Mouse (Mus musculus): ENCODE measurements around the gene Taf1a.

Taf1a gene

DNA sequence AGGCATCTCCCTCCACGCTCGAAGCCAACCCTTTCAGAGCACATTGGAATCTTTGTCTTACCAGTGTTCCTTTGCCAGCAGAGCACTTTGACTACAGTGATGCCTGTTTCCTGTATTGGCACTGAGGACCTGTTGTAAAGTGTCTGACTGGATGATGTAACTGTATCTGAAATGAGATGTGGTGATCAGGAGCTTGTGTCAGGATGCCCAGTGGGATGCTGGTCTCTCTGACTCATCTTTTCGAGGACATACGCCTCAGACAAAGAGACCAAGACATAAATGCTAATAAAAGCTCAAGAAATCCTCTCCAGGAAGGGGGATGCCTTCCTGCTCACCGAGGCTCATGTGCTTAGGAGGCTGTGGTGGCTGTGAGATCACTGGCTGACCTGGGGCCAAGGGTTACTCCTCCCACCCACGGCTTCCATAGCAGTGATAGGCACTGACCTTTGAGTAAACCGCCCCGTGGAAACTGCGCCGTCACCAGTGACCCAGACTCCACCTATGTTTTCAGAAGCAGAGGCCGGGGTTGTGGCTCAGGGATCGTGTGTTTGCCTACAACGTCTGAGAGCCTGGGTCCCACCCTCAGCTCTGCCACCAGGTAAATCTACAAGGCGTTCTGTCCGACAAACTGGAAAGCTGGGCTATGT lies 25.4 kb downstream of the Taf1a start:
- no peak for DNase-seq

DNA sequence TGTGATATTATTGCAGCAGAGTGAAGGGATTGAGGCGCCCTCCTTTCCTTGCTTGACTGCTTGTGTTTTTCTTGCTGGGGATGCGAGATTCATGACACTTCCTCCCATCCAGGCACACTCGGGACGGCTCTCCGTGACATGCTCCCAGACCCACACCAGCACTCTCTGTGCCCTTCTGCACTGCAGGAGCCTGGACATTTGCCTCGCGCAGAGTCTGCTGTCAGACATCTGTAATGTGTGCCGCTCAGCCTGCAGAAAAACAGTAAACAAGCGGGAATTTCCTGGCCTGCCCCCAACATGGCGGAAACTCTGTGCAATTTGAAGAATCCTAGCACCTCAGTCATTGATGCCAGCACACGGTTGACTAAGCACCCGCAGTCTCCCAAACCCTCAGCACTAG lies 29.1 kb downstream of the Taf1a start, which contains the start of gene Hhipl2:
Hhipl2 (plus strand) TSS at position 343 of the 400 bp plus-strand sequence.
- no peak for DNase-seq

DNA sequence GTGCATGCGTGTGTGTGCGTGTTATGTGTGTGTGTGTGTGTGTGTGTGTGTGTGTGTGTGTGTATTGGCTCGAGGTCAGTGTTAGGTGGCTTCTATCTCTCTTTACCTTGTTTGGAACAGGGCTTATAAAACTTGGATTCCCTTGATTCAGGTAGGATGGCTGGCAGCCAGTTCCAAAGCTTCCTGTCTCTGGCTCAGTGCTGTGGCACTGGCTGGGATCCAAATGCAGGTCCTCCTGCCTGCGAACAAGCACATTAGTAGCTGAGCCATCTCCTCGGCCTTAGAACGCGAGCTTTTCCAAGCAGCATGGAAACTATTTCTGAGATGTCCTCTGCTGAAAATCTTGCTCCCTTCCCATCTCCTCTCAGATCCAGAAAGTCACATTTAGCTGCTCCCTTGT lies 31.0 kb downstream of the Taf1a start:
- no peak for DNase-seq

DNA sequence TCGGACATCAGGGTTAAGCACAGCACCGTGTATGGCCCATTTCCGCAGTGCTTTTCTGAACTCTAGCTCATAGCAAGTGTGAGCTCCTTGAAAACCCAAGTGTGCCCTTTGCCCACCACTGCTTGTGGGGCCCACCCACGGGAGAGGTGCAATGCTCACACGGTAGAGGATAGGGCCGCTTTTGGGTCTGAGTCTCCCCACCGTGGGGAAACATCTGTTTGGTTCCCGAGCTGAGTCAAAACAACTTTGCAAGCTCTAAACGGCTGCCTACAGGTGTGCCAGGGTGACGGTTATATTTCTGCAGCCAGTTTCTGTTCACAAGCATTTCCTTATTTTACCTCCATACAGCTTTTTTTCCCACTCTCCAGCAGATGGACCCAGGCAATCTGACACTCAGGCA lies 31.5 kb downstream of the Taf1a start:
- DNase-seq, result no peak

DNA sequence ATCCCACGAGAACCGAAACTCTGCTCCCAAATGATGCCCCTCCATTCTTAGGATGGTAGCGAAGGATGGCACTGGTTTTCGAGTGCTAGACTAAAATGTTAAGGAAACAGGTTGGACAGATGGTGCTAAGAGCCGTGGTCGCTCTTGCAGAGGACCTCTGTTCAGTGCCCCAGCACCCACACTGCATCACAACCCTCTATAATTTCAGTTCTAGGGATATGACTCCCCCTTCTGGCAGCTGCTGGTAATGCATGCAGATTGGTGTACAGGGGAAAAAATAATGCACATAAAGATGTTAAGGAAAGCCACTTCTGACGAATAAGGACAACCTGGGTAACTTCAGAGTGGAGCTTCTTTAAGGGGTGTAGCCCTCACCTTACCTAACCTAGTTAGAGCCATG lies 35.3 kb downstream of the Taf1a start:
- DNase-seq, result no peak

DNA sequence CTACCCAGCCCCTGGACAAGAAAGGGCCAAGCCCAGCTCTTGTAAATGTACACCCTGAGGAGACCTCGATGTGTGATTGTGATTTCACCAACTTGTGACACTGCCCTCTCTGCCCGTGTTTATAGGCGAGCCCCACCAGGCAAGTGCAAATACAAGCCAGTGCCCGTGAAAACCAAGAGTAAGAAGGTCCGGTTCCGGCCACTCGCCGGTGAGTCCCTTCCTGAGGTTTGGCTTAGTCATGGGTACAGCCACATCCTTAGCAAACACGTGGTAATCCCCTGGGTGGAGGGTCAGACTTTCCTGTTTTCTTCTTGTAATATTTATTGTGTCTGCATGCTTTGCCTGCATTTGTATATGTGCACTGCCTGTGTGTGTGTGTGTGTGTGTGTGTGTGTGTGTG lies 46.1 kb downstream of the Taf1a start:
- no peak for DNase-seq

DNA sequence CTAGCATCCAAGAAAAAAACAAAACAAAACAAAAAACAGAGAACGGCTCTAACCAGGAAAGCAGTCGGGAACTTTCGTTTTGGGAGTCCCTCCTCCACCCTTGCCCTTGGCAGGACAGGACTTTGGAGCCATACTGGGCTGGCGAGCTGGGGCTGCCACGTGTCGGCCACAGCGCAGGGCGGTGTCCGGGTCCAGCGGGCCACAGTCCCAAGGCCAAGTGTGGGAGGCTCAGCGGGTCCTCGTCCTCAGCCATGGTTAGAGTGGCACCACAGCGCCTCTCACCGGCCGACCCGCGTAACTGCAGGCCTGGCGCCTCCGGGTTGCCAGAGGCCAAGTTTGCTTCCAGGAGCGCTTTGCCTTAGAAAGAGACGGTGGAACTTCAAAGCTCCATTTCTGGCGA lies 50.3 kb downstream of the Taf1a start:
- peak; percentile 83 for DNase-seq

DNA sequence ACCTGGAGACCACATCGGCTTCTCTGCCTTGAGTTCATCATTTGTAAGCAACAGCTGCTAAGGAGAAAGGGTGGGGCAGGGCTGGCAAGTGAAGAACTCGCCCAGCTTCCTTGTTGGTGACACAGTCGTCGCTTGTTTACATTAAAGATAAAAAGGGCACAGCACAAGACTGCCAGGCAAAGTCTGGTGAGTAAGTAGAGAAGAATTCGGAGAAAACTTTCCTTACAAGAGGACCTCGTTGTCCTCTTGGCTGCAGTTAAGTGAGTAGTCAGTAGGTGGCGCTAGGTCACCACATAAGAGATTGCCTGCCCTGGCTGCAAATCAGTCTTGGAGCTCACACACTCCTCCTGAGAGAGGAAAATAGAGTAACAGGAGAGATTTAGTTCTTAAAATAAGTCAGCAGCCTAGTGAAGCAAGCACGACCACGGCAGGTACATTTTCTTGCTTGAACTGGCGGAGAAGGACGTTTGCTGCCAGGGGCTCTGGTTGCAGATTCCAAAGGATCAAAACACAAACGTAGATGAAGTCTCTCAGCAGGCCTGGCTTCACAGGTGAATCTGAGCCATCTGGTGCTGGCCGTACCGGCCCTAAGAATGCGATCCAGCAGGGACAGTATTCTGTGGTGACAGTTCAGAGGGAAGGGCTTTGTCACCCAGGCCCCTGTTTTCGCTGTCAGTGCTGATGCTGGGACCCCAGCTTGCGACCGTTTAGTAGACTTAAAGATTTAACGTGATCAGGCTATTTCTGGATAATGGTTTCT lies 53.4 kb downstream of the Taf1a start:
- peak; percentile 83 for DNase-seq

DNA sequence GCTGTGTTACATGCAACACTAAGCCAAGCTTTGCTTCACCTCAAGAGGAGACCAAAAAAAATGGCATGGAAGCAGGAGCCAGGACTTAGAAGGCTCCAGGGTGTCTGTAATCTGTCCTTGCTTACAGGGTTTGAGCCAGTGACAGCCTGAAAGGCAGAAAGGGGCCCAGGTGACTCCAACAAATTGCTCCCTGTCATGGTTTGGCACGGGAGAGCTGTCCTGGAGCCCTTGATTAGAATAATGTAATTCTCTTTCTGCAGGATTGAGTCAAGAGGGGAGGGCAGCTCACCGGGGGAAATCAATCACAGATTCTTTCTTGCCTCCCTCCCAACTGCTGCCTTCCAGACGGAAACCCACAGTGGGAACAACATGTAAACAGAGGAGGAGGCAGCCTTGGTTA lies 64.3 kb downstream of the Taf1a start:
- DNase-seq, result no peak
